Comparison of ENCODE assay signal across 14 mouse cellular contexts in the genomic region with DNA sequence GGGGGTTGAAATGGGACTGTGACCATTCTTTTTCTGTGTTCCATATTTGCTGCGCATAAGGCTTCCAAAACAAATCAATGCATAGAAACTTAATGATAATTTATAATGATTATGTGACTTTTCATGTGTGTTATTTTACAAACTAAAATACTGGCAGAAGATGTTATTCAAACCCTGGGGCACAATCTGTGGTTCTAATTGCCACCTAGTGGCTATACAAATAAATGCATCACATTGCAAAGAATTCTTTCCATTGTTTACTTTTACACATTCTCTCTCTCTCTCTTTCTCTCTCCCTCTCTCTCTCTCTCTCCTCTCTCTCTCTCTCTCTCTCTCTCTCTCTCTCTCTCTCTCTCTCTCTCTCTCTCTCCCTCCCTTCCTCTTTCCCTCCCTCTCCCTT. TPM values are rescaled to one million over a fixed set of nuclear protein-coding genes. Genes with fewer than 3 reads are reported as not detected.
DNase-seq lines count a peak whose midpoint lies in the region; ATAC-seq and TF ChIP-seq lines count a peak whose summit lies in the region.
"Had no signal": no experiment of that assay in that cellular context is flagged by ENCODE, and none has a peak within 500 bp of the region (broad histone marks: within the 10 kb centered on the region; RNA-seq: fewer than 3 reads in every experiment).

No protein-coding gene starts in this region.

- TF ChIP-seq CTCF in hindbrain, postnatal 0 days (IDR thresholded peaks at IDR 0.05; ENCODE audit: low read depth), result peak; percentile 48

- no peak overlapping the region for H3K4me3 ChIP-seq in hindbrain, postnatal 0 days (ENCODE audit: low read length)
- no peak overlapping the region for H3K4me3 ChIP-seq in hindbrain, embryonic 13.5 days
- H3K4me3 ChIP-seq in midbrain, embryonic 14.5 days (replicated peaks; ENCODE audit: low read depth, low read length), result no peak overlapping the region
- no peak overlapping the region for H3K4me3 ChIP-seq in midbrain, embryonic 13.5 days (replicated peaks)
- H3K4me3 ChIP-seq in intestine, embryonic 16.5 days (ENCODE audit: low read length), result no peak overlapping the region
- H3K4me3 ChIP-seq: embryonic facial prominence, embryonic 15.5 days; megakaryocyte, embryonic 14.5 days; myocyte had no signal

- no peak overlapping the region for H3K9ac ChIP-seq in hindbrain, postnatal 0 days (replicated peaks; ENCODE audit: low read length)
- no peak overlapping the region for H3K9ac ChIP-seq in hindbrain, embryonic 13.5 days
- no peak overlapping the region for H3K9ac ChIP-seq in midbrain, embryonic 14.5 days (replicated peaks; ENCODE audit: low read length)
- no peak overlapping the region for H3K9ac ChIP-seq in midbrain, embryonic 13.5 days (replicated peaks)
- H3K9ac ChIP-seq in intestine, embryonic 16.5 days (ENCODE audit: low read depth, low read length), result no peak overlapping the region
- H3K9ac ChIP-seq: embryonic facial prominence, embryonic 15.5 days had no signal

- WGBS in hindbrain, postnatal 0 days, result 43% methylated on average over 1 of the region's 1 CpGs
- 43% methylated on average over 1 of the region's 1 CpGs for WGBS in hindbrain, embryonic 13.5 days
- WGBS in midbrain, embryonic 14.5 days, result 51% methylated on average over 1 of the region's 1 CpGs
- 39% methylated on average over 1 of the region's 1 CpGs for WGBS in midbrain, embryonic 13.5 days
- WGBS in intestine, embryonic 16.5 days, result 40% methylated on average over 1 of the region's 1 CpGs

- H3K9me3 ChIP-seq in hindbrain, postnatal 0 days (ENCODE audit: low read length), result no peaks in the 10 kb centered on the region
- H3K9me3 ChIP-seq in hindbrain, embryonic 13.5 days, result no peaks in the 10 kb centered on the region
- H3K9me3 ChIP-seq in midbrain, embryonic 14.5 days (ENCODE audit: control insufficient read depth, low read length), result no peaks in the 10 kb centered on the region
- no peaks in the 10 kb centered on the region for H3K9me3 ChIP-seq in midbrain, embryonic 13.5 days
- no peaks in the 10 kb centered on the region for H3K9me3 ChIP-seq in intestine, embryonic 16.5 days (ENCODE audit: control insufficient read depth, low read length)
- H3K9me3 ChIP-seq: embryonic facial prominence, embryonic 15.5 days; megakaryocyte, embryonic 14.5 days had no signal

- H3K36me3 ChIP-seq in hindbrain, postnatal 0 days (ENCODE audit: insufficient read depth, low read length), result no peaks in the 10 kb centered on the region
- no peaks in the 10 kb centered on the region for H3K36me3 ChIP-seq in hindbrain, embryonic 13.5 days
- no peaks in the 10 kb centered on the region for H3K36me3 ChIP-seq in midbrain, embryonic 14.5 days (ENCODE audit: control insufficient read depth, insufficient read depth, low read length)
- H3K36me3 ChIP-seq in midbrain, embryonic 13.5 days, result no peaks in the 10 kb centered on the region
- no peaks in the 10 kb centered on the region for H3K36me3 ChIP-seq in intestine, embryonic 16.5 days (ENCODE audit: control insufficient read depth, insufficient read depth, low read length)
- H3K36me3 ChIP-seq: embryonic facial prominence, embryonic 15.5 days had no signal

- H3K27me3 ChIP-seq in hindbrain, postnatal 0 days (ENCODE audit: insufficient read depth, low read length), result no peaks in the 10 kb centered on the region
- H3K27me3 ChIP-seq in hindbrain, embryonic 13.5 days, result no peaks in the 10 kb centered on the region
- no peaks in the 10 kb centered on the region for H3K27me3 ChIP-seq in midbrain, embryonic 14.5 days (ENCODE audit: control insufficient read depth, insufficient read depth, low read length)
- H3K27me3 ChIP-seq in midbrain, embryonic 13.5 days, result no peaks in the 10 kb centered on the region
- H3K27me3 ChIP-seq in intestine, embryonic 16.5 days (replicated peaks; ENCODE audit: control insufficient read depth, insufficient read depth, low read length), result no peaks in the 10 kb centered on the region
- H3K27me3 ChIP-seq: embryonic facial prominence, embryonic 15.5 days; megakaryocyte, embryonic 14.5 days had no signal

- DNase-seq in hindbrain, postnatal 0 days (ENCODE audit: low spot score), result peak; percentile 25
- DNase-seq in midbrain, embryonic 14.5 days, result peak; percentile 49
- DNase-seq in brain, adult 2 months (ENCODE audit: low read depth, low spot score), result peak; percentile 4
- no peak for DNase-seq in ovary, postnatal 14 days (ENCODE audit: low spot score)
- DNase-seq: cerebellum, adult 9-10 months; heart, postnatal 14 days; kidney, adult 11 months had no signal

- no peak overlapping the region for H3K27ac ChIP-seq in hindbrain, postnatal 0 days
- no peak overlapping the region for H3K27ac ChIP-seq in hindbrain, embryonic 13.5 days
- H3K27ac ChIP-seq in midbrain, embryonic 14.5 days (replicated peaks; ENCODE audit: low read depth, low read length), result no peak overlapping the region
- H3K27ac ChIP-seq in midbrain, embryonic 13.5 days, result no peak overlapping the region
- no peak overlapping the region for H3K27ac ChIP-seq in intestine, embryonic 16.5 days (ENCODE audit: low read length)
- H3K27ac ChIP-seq: embryonic facial prominence, embryonic 15.5 days had no signal

- H3K4me2 ChIP-seq in hindbrain, postnatal 0 days (ENCODE audit: low read depth, low read length), result no peak overlapping the region
- H3K4me2 ChIP-seq in hindbrain, embryonic 13.5 days, result no peak overlapping the region
- no peak overlapping the region for H3K4me2 ChIP-seq in midbrain, embryonic 14.5 days (ENCODE audit: low read length)
- H3K4me2 ChIP-seq in midbrain, embryonic 13.5 days (replicated peaks), result no peak overlapping the region
- no peak overlapping the region for H3K4me2 ChIP-seq in intestine, embryonic 16.5 days (ENCODE audit: low read depth, low read length)
- H3K4me2 ChIP-seq: embryonic facial prominence, embryonic 15.5 days had no signal

- ATAC-seq in hindbrain, postnatal 0 days, result no peak
- ATAC-seq in hindbrain, embryonic 13.5 days (ENCODE audit: low FRiP score), result no peak
- ATAC-seq in midbrain, embryonic 14.5 days (ENCODE audit: low FRiP score, low TSS enrichment), result no peak
- ATAC-seq in midbrain, embryonic 13.5 days, result no peak
- ATAC-seq in intestine, embryonic 16.5 days, result no peak
- ATAC-seq: forebrain, embryonic 16.5 days had no signal

- no peaks in the 10 kb centered on the region for H3K4me1 ChIP-seq in hindbrain, postnatal 0 days (ENCODE audit: insufficient read depth, low read length)
- no peaks in the 10 kb centered on the region for H3K4me1 ChIP-seq in hindbrain, embryonic 13.5 days (replicated peaks)
- no peaks in the 10 kb centered on the region for H3K4me1 ChIP-seq in midbrain, embryonic 14.5 days (ENCODE audit: control insufficient read depth, insufficient read depth, low read length)
- no peaks in the 10 kb centered on the region for H3K4me1 ChIP-seq in midbrain, embryonic 13.5 days (replicated peaks)
- no peaks in the 10 kb centered on the region for H3K4me1 ChIP-seq in intestine, embryonic 16.5 days (ENCODE audit: control insufficient read depth, insufficient read depth, low read length)
- H3K4me1 ChIP-seq: embryonic facial prominence, embryonic 15.5 days had no signal

RNA-seq across cellular contexts. Expression of a gene that starts 12.3 kb away (rescaled TPM):
- total RNA-seq in hindbrain, postnatal 0 days (2014; rRNA removed), result 0.25 TPM in 1 of 2 replicates, not detected in the other
- 1.0 and 1.3 TPM in 2 replicates for polyA plus RNA-seq in hindbrain, postnatal 0 days (2015; fragmentation: Nextera tagmentation; extraction: Ambion mirVana)
- polyA plus RNA-seq in hindbrain, embryonic 13.5 days (2015; fragmentation: Nextera tagmentation; extraction: Ambion mirVana), result 0.56 and 0.57 TPM in 2 replicates
- polyA plus RNA-seq in midbrain, embryonic 14.5 days (2014; fragmentation: Nextera tagmentation; extraction: Ambion mirVana), result 0.49 and 0.86 TPM in 2 replicates
- polyA plus RNA-seq in midbrain, embryonic 13.5 days (2015; fragmentation: Nextera tagmentation; extraction: Ambion mirVana), result 0.12 and 0.32 TPM in 2 replicates
- polyA plus RNA-seq in intestine, embryonic 16.5 days (2015; fragmentation: Nextera tagmentation; extraction: Ambion mirVana), result 72.5 and 77.2 TPM in 2 replicates
- polyA plus RNA-seq: myocyte had no signal

RNA-seq across cellular contexts. Expression of a gene that starts 55.5 kb away (rescaled TPM):
- total RNA-seq in hindbrain, postnatal 0 days (2014; rRNA removed), result 58.4 and 64.2 TPM in 2 replicates
- 28.9 and 29.5 TPM in 2 replicates for polyA plus RNA-seq in hindbrain, postnatal 0 days (2015; fragmentation: Nextera tagmentation; extraction: Ambion mirVana)
- 63.5 and 63.9 TPM in 2 replicates for polyA plus RNA-seq in hindbrain, embryonic 13.5 days (2015; fragmentation: Nextera tagmentation; extraction: Ambion mirVana)
- 54.8 and 57.0 TPM in 2 replicates for polyA plus RNA-seq in midbrain, embryonic 14.5 days (2014; fragmentation: Nextera tagmentation; extraction: Ambion mirVana)
- 72.6 and 81.7 TPM in 2 replicates for polyA plus RNA-seq in midbrain, embryonic 13.5 days (2015; fragmentation: Nextera tagmentation; extraction: Ambion mirVana)
- 55.1 and 55.3 TPM in 2 replicates for polyA plus RNA-seq in intestine, embryonic 16.5 days (2015; fragmentation: Nextera tagmentation; extraction: Ambion mirVana)

RNA-seq across cellular contexts. Expression of a gene that starts 55.6 kb away (rescaled TPM):
- total RNA-seq in hindbrain, postnatal 0 days (2014; rRNA removed), result 94.3 and 150 TPM in 2 replicates
- 325 and 336 TPM in 2 replicates for polyA plus RNA-seq in hindbrain, postnatal 0 days (2015; fragmentation: Nextera tagmentation; extraction: Ambion mirVana)
- 220 and 231 TPM in 2 replicates for polyA plus RNA-seq in hindbrain, embryonic 13.5 days (2015; fragmentation: Nextera tagmentation; extraction: Ambion mirVana)
- polyA plus RNA-seq in midbrain, embryonic 14.5 days (2014; fragmentation: Nextera tagmentation; extraction: Ambion mirVana), result 223 and 258 TPM in 2 replicates
- polyA plus RNA-seq in midbrain, embryonic 13.5 days (2015; fragmentation: Nextera tagmentation; extraction: Ambion mirVana), result 210 and 223 TPM in 2 replicates
- polyA plus RNA-seq in intestine, embryonic 16.5 days (2015; fragmentation: Nextera tagmentation; extraction: Ambion mirVana), result 269 and 279 TPM in 2 replicates

Comparison
In these comparisons a context has a peak if more than half of its experiments do, and no peak if none do; other contexts are left out.
1. RNA of a gene that starts 12.3 kb away (polyA plus RNA-seq): 72.5 to 77.2 TPM in intestine, embryonic 16.5 days; 1.0 to 1.3 TPM in hindbrain, postnatal 0 days, 0.49 to 0.86 TPM in midbrain, embryonic 14.5 days, 0.56 to 0.57 TPM in hindbrain, embryonic 13.5 days and 0.12 to 0.32 TPM in midbrain, embryonic 13.5 days; every median in the first group is over 10 times any median in the second.